Mouse (Mus musculus): ENCODE measurements around the gene Unc79. TPM values are rescaled to one million over a fixed set of nuclear protein-coding genes. Genes with fewer than 3 reads are reported as not detected.

Unc79 gene
- polyA plus RNA-seq, 1 experiment from 2014 or later = 8.7 TPM

DNA sequence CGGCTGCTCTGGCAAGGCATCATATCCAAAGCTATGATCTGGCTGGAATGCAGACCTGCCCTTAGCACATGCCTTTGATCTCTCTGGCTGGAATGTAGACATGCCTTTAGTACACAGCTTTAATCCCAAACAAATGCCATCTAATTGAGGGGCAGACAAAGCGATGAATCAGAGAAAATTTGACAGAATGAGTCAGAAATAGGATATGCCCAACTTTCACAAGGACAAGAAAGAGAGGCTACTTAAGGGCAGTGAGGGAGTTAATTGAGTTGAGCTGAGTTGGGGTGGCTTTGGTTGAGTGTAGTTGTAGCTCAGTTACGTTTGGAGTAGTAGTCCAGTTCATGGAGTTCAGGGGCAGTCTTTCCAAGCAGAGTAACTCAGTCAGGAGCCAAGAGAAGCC, 12.4 kb downstream of the Unc79 start:
- Histone ChIP-seq H3K4me1 (no peaks in the 10 kb centered on the region), H3K36me3 (replicated peaks) (no peaks in the 10 kb centered on the region), H3K27me3 (replicated peaks) (no peaks in the 10 kb centered on the region), H3K27ac (no peak overlapping the region), H3K9ac (no peak overlapping the region), H3K4me3 (no peak overlapping the region), H3K9me3 (no peaks in the 10 kb centered on the region), H3K4me2 (no peak overlapping the region)
- 64% methylated on average over 3 of the region's 3 CpGs for WGBS
- no peak for ATAC-seq (replicated peaks)

DNA sequence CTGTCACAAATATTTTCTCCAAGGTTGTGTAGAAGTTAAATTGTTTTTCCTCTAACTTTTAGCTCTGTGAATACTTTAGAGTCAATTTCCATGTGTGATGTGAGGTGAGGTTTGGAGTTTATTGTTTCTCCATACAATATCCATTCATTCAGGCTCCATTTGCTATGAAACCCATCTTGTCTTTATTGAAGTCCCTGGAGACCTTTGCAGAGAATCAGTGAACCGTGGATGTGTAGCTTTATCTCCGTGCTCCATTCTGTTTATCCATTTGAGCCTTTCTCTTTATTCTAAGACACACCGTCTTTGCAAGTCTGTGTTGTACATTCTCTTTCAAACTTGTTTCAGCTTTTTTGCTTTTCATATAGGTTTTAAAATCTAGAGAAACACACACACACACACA, 15.8 kb downstream of the Unc79 start:
- Histone ChIP-seq H3K9me3 (no peaks in the 10 kb centered on the region), H3K4me3 (no peak overlapping the region), H3K9ac (no peak overlapping the region), H3K36me3 (replicated peaks) (no peaks in the 10 kb centered on the region), H3K4me1 (peaks cover 4% of the 10 kb centered on the region; the same call in 1 of the 2 replicates), H3K27ac (no peak overlapping the region), H3K4me2 (no peak overlapping the region), H3K27me3 (replicated peaks) (no peaks in the 10 kb centered on the region)
- 11% methylated on average over 3 of the region's 3 CpGs for WGBS
- ATAC-seq (replicated peaks) = no peak

DNA sequence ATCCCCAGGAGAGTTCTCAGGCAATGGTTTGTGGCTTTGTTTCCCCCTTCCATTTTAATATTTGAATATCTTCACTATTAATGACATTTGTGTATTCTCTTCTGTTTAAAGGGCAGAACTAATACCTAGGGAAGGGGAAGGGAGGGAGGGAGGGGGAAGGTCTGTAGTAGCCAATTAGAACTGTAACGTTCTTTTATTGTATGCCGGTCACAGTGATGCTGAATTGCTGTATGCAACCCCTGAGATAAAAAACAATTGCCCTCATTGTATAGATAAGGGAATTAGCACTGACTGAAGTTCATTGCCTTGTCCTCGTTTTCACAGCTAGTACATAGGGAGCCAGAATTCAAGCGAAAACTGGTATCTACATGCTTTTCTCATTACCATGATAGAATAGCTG, 31.9 kb downstream of the Unc79 start:
- no peak overlapping the region for H3K4me3 ChIP-seq
- peak; percentile 55; the same call in 1 of the 2 replicates for ATAC-seq (replicated peaks)
- no peak overlapping the region for H3K9ac ChIP-seq
- H3K27me3 ChIP-seq (replicated peaks) = no peaks in the 10 kb centered on the region
- no peak overlapping the region for H3K4me2 ChIP-seq
- 27% methylated on average over 4 of the region's 4 CpGs for WGBS
- no peaks in the 10 kb centered on the region for H3K9me3 ChIP-seq
- H3K36me3 ChIP-seq (replicated peaks) = no peaks in the 10 kb centered on the region
- peaks cover 28% of the 10 kb centered on the region for H3K4me1 ChIP-seq
- H3K27ac ChIP-seq = peak overlapping the region; percentile 46

DNA sequence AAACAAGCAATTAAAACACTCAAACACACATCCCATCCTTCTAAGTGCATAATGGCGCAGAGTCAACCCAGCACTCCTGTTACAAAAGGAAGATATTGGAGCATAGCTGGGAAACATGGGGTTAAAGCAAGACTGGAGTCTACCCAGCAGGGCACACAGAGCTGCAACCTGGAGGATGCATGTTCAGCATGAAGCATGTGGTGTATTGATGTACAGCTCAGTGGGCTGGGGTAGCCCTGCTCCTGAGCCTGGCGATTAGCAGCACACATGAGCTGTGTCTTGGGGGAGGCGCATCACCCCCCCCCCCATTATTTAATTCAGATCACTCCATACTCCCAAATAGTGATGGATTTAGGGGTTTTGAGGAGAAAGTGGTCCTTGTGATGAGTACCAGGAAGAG, 32.9 kb downstream of the Unc79 start:
- no peaks in the 10 kb centered on the region for H3K9me3 ChIP-seq
- no peak overlapping the region for H3K4me2 ChIP-seq
- H3K36me3 ChIP-seq (replicated peaks) = no peaks in the 10 kb centered on the region
- no peaks in the 10 kb centered on the region for H3K27me3 ChIP-seq (replicated peaks)
- ATAC-seq (replicated peaks) = peak; percentile 57; the same call in 1 of the 2 replicates
- H3K9ac ChIP-seq = no peak overlapping the region
- no peak overlapping the region for H3K4me3 ChIP-seq
- H3K27ac ChIP-seq = no peak overlapping the region
- WGBS = 83% methylated on average over 3 of the region's 3 CpGs
- H3K4me1 ChIP-seq = peaks cover 28% of the 10 kb centered on the region

DNA sequence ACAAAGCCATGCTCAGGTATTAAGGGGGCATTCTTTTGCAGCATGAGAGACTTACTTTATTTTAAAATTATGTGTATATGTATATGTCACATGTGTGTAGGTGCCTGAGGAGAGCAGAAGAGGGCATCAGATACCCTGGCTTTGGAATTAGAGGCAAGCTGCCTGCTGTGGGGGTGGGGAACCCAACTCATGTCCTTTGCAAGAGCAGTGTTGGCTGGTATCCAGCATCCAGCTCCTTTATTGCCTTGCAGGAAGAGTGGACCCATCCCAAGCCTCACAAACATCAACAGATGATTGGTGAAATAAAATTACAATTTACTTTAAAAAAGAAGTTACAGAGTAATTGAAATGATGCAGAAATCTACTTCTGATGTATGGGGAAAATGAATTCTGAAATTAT, 36.7 kb downstream of the Unc79 start:
- no peaks in the 10 kb centered on the region for H3K9me3 ChIP-seq
- H3K4me3 ChIP-seq = no peak overlapping the region
- H3K27me3 ChIP-seq (replicated peaks) = no peaks in the 10 kb centered on the region
- H3K9ac ChIP-seq = no peak overlapping the region
- H3K27ac ChIP-seq = no peak overlapping the region
- no peak for ATAC-seq (replicated peaks)
- no peaks in the 10 kb centered on the region for H3K36me3 ChIP-seq (replicated peaks)
- H3K4me2 ChIP-seq = no peak overlapping the region
- peaks cover 20% of the 10 kb centered on the region for H3K4me1 ChIP-seq

DNA sequence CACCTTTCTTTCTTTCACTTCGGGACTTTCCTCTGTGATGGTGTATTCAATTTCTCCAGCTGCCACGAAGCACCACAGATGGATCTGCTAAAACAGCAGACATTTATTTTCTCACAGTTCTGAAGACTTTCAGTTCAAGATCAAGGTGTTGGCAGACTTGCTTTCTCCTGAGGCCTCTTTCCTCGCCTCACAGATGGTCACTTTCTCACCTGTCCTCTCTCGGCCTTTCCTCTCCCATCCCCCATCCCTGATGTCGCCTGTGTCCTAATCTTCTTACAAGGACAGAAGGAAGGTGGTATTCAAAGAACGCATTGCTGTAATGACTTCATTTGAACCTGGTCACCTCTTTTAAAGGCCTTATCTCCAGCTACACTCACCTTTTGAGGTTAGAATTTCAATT, 39.1 kb downstream of the Unc79 start:
- no peak for ATAC-seq (replicated peaks)
- 77% methylated on average over 6 of the region's 6 CpGs for WGBS
- H3K36me3 ChIP-seq (replicated peaks) = 0 out of 2 replicates have a peak, but pooled peaks cover 6% of the 10 kb centered on the region
- H3K9me3 ChIP-seq = no peaks in the 10 kb centered on the region
- no peak overlapping the region for H3K4me2 ChIP-seq
- no peak overlapping the region for H3K9ac ChIP-seq
- no peak overlapping the region for H3K27ac ChIP-seq
- H3K4me3 ChIP-seq = no peak overlapping the region
- no peaks in the 10 kb centered on the region for H3K4me1 ChIP-seq
- H3K27me3 ChIP-seq (replicated peaks) = no peaks in the 10 kb centered on the region

DNA sequence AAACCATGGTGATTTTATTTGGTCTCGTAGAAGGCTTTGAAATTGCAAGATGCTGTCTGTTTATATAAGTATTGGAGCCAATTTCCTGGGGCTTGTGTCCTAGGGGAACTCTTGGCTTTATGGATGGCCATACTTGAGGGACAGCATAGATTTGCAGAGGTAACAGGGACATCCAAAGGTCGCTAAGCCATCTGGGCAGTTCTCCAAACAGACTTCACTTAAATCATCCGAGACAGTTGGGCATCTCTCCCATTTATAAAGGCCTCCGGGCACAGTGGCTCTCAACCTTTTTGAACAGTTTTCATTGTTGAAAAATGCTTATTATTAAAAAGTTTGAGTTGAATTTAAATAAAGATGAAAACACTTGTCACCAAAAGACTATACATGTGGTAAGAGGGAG, 59.8 kb downstream of the Unc79 start:
- H3K36me3 ChIP-seq (replicated peaks) = no peaks in the 10 kb centered on the region
- no peak for ATAC-seq (replicated peaks)
- no peaks in the 10 kb centered on the region for H3K9me3 ChIP-seq
- no peak overlapping the region for H3K27ac ChIP-seq
- peaks cover 9% of the 10 kb centered on the region; the same call in 1 of the 2 replicates for H3K4me1 ChIP-seq
- no peak overlapping the region for H3K4me3 ChIP-seq
- H3K9ac ChIP-seq = no peak overlapping the region
- 39% methylated on average over 4 of the region's 4 CpGs for WGBS
- no peak overlapping the region for H3K4me2 ChIP-seq
- H3K27me3 ChIP-seq (replicated peaks) = no peaks in the 10 kb centered on the region

DNA sequence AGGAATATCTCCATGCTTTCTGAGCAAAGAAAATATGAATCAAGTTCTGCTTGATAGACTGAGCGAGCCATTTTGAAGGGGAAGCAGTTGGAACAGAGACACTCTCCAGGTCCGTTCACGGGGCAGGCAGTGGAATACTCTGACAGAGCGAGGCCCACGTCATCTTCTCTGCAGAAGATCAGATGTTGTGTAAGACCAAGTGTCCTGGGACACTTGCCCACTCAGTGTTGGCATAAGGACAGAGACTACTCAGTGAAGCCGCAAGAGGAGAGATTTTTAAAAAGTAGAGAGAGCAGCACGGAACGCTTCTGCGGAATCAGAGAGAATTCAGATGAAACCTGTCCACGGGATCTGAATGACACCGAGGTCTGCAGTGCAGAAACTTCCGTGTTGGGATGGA, 69.5 kb downstream of the Unc79 start:
- H3K4me3 ChIP-seq = no peak overlapping the region
- no peaks in the 10 kb centered on the region for H3K4me1 ChIP-seq
- H3K4me2 ChIP-seq = no peak overlapping the region
- 92% methylated on average over 12 of the region's 12 CpGs for WGBS
- no peaks in the 10 kb centered on the region for H3K9me3 ChIP-seq
- H3K27ac ChIP-seq = no peak overlapping the region
- no peaks in the 10 kb centered on the region for H3K27me3 ChIP-seq (replicated peaks)
- H3K9ac ChIP-seq = no peak overlapping the region
- peaks cover 17% of the 10 kb centered on the region; the same call in 1 of the 2 replicates for H3K36me3 ChIP-seq (replicated peaks)
- no peak for ATAC-seq (replicated peaks)

DNA sequence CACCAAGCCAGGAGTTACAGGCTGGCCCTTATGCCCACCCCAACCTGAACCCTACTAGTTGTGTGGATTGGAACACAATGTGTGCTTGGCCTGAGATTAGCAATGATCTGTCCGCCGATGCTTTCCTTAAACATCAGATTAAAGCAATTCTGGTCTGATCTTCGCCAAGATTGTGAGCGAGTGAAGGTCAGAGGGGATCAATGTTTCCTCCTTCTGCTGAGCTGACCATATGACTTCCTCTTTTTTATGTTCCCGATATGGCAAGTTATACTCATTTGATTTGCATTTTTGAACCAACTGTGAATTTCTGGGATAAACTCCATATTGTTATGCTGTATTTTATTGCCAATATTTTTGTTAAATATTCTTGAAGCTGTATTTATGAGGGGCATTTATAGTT, 88.0 kb downstream of the Unc79 start:
- no peak overlapping the region for H3K27ac ChIP-seq
- no peak overlapping the region for H3K4me2 ChIP-seq
- no peak overlapping the region for H3K4me3 ChIP-seq
- no peak overlapping the region for H3K9ac ChIP-seq
- no peak for ATAC-seq (replicated peaks)
- no peaks in the 10 kb centered on the region for H3K4me1 ChIP-seq
- H3K36me3 ChIP-seq (replicated peaks) = no peaks in the 10 kb centered on the region
- WGBS = 86% methylated on average over 5 of the region's 5 CpGs
- H3K27me3 ChIP-seq (replicated peaks) = no peaks in the 10 kb centered on the region
- H3K9me3 ChIP-seq = no peaks in the 10 kb centered on the region

DNA sequence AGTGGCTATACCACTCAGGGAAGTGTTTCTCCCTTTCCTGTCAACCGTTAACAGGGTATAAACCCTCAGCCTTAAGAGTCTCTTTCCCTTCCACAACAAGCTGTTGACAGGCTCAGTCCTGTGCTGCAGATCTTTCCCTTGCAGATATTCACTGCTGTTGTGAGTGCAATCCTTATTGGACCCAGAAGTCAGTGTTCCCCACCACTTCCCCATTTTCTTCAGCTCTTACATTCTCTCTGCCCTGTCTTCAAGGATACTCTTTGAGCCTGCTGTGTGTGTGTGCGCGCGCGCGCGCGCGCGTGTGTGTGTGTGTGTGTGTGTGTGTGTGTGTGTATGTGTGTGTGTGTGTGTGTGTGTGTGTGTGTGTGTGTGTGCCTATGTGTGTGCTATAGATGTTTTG, 90.7 kb downstream of the Unc79 start:
- no peak for ATAC-seq (replicated peaks)
- Histone ChIP-seq H3K4me3 (no peak overlapping the region), H3K27me3 (replicated peaks) (no peaks in the 10 kb centered on the region)

DNA sequence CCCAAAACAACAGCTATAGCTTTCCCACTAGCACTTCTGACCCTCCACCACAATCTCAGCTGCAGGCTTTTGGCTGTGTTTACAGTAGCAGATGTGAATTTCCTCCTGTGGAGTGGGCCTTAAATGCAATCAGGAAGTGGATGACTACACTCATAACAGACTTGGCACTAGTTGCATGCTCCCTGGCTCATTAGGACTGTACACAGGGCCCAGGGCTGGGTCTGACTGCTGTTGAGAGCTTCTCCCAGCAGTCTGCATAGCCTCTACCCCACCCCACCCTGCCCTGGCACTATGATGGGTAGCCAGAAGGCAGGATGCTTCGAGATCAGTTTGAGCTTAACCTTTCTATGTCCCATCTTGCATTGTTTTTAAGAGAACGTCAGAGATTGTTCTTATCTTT, 91.5 kb downstream of the Unc79 start:
- no peaks in the 10 kb centered on the region for H3K27me3 ChIP-seq (replicated peaks)
- 79% methylated on average over 2 of the region's 2 CpGs for WGBS
- no peak overlapping the region for H3K4me2 ChIP-seq
- H3K9ac ChIP-seq = no peak overlapping the region
- no peaks in the 10 kb centered on the region for H3K9me3 ChIP-seq
- no peaks in the 10 kb centered on the region for H3K4me1 ChIP-seq
- ATAC-seq (replicated peaks) = no peak
- peaks cover 8% of the 10 kb centered on the region for H3K36me3 ChIP-seq (replicated peaks)
- H3K27ac ChIP-seq = no peak overlapping the region
- no peak overlapping the region for H3K4me3 ChIP-seq

More for the DNA sequence above, 90.7 kb downstream of the Unc79 start:
- Histone ChIP-seq H3K27ac (no peak overlapping the region), H3K9ac (no peak overlapping the region), H3K4me2 (no peak overlapping the region), H3K36me3 (replicated peaks) (peaks cover 8% of the 10 kb centered on the region), H3K4me1 (no peaks in the 10 kb centered on the region), H3K9me3 (no peaks in the 10 kb centered on the region)
- 93% methylated on average over 10 of the region's 10 CpGs for WGBS

DNA sequence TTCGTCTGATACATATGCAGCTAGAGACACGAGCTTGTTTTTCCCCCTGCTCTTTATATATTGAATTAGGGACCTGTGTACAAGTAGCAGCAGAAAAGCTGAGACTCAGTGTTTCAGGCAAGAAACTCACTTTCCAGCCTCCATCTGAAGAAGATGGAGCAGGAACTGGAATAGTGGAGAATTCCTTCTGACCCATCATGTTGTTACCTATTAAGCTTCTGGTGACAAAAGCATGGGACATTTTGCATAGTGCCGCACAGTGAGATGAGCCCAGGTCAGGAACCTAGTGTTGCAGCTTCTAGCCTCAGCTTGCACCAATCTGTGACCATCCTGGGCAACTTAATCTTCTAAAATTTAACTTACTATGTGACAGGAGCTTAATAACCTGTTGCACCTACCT, 92.7 kb downstream of the Unc79 start:
- Histone ChIP-seq H3K27ac (no peak overlapping the region), H3K4me3 (no peak overlapping the region), H3K4me1 (no peaks in the 10 kb centered on the region), H3K4me2 (no peak overlapping the region), H3K27me3 (replicated peaks) (no peaks in the 10 kb centered on the region), H3K9ac (no peak overlapping the region), H3K9me3 (no peaks in the 10 kb centered on the region), H3K36me3 (replicated peaks) (peaks cover 8% of the 10 kb centered on the region)
- whole genome bisulfite sequencing = 90% methylated on average over 3 of the region's 3 CpGs
- ATAC-seq (replicated peaks) = no peak

DNA sequence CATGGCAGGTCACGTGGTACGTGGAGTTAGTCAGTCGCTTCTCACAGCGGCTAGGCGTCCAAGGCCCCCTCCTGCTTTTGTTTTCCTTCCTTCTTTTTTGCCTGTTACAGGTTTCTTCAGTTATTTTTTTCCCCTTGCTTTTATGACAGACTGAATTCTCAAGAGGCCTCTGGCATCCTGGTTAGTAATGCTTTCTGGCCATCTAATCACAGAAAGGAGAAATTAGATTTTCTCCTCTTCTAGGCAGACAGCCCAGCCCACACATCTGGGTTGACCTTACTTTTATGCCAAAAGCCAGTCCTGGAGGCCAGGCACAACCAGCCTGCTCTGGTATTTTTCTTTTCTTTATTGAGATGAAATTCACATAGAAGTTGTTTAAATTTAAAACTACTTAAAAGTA, 94.1 kb downstream of the Unc79 start:
- no peak for ATAC-seq (replicated peaks)
- no peaks in the 10 kb centered on the region for H3K9me3 ChIP-seq
- no peak overlapping the region for H3K27ac ChIP-seq
- H3K27me3 ChIP-seq (replicated peaks) = no peaks in the 10 kb centered on the region
- peaks cover 8% of the 10 kb centered on the region for H3K36me3 ChIP-seq (replicated peaks)
- no peak overlapping the region for H3K9ac ChIP-seq
- H3K4me2 ChIP-seq = no peak overlapping the region
- no peak overlapping the region for H3K4me3 ChIP-seq
- 91% methylated on average over 5 of the region's 5 CpGs for WGBS
- H3K4me1 ChIP-seq = no peaks in the 10 kb centered on the region

DNA sequence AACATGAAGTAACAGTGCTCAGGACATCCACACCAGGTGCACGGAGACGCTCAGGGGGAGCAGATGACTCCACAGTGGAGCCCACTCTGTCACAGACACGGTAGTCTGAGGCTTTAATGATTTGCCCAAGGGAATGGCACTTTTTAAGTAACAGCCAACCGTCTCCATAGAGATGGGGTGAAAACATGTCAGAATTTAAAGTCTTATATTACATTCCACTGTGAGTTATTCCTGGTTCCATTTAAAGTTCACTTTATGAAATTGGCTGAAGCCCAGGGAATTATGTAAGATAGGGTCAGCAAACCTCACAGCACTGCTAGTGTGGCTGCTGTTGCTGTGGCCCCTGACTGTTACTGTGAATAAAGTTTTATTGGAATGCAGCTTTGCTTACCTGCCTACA, 95.8 kb downstream of the Unc79 start:
- WGBS = 75% methylated on average over 4 of the region's 4 CpGs

More for the DNA sequence above, 95.8 kb downstream of the Unc79 start:
- ATAC-seq (replicated peaks) = no peak
- Histone ChIP-seq H3K36me3 (replicated peaks) (peaks cover 10% of the 10 kb centered on the region), H3K4me1 (no peaks in the 10 kb centered on the region), H3K9me3 (no peaks in the 10 kb centered on the region), H3K27ac (no peak overlapping the region), H3K9ac (no peak overlapping the region), H3K4me3 (no peak overlapping the region), H3K27me3 (replicated peaks) (no peaks in the 10 kb centered on the region), H3K4me2 (no peak overlapping the region)
